Mouse (Mus musculus) sigmoid colon, adult 10 weeks (tissue): Measurements from ENCODE around the gene Dnmt3a. TPM values are rescaled to one million over a fixed set of nuclear protein-coding genes. Genes with fewer than 3 reads are reported as not detected.

Source experiments
- polyA plus RNA-seq: library from polyadenylated mRNA; stranded (reverse); fragments of 350-450 nt; fragmentation: Illumina TruSeq; extraction: RNeasy Lipid Tissue Mini Kit (QIAGEN cat#74804); gene quantifications from one replicate; pipeline ENCODE4 v1.2.3, GENCODE M21; 2014; ENCODE audit warnings: low read depth, low replicate concordance

Gene Dnmt3a
- 9.3 TPM for polyA plus RNA-seq

GRCm38 (mm10) chr12:3805852-3806251, at the start of gene Dnmt3a:
Dnmt3a (plus strand) TSS chr12:3806007.

DNA sequence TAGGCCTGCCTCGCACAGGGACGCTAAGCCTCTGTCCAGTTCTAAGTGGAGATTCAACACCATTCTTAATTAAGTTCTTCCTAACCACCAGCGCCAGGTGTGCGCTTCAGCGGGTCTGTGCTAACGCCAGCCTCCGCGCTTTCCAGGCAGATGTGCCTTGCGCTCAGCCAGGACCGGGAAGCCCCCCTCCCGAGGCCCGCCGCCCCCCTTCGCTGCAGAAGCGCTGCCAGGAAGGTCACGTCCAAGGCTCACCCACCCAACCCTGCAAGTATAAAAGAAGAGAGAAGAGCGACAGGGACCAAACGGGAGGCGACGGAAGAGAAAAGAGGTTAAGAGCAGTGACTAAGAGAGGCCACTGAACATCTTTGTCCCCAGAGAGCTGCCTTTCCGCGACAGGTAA, 148.8 kb downstream of the Dnmt3a start, which contains the start of gene Pomc:
Gene Pomc, plus strand, starts transcription at position 301 of the 400 bp plus-strand sequence.

Other genes with a start within 250 kb of the Dnmt3a start
- gene Dtnb, start 233.6 kb upstream of the Dnmt3a start, polyA plus RNA-seq = 1.7 TPM
- not detected for gene Pomc, start 148.9 kb downstream of the Dnmt3a start, polyA plus RNA-seq
- 0.85 TPM for gene Efr3b, start 232.9 kb downstream of the Dnmt3a start, polyA plus RNA-seq